Mouse (Mus musculus) forelimb bud, embryonic 11.5 days (tissue): Measurements from ENCODE around the gene Slc16a13.
A peak's percentile ranks its signal among the peaks of the same experiment; 100 is the strongest.

Source experiments
- DNase-seq: peaks from one replicate; pipeline ENCODE4 v3.0.0-alpha.2; 2012; ENCODE audit warnings: low read depth, low spot score

Gene Slc16a13

GRCm38 (mm10) chr11:70220731-70221602 is at the start of gene Slc16a13:
TSS of gene Slc16a13 (minus strand) at chr11:70221064.
- peak; percentile 95 for DNase-seq

- DNase-seq: no peak
These were observed 45.5 kb upstream of the Slc16a13 start for GRCm38 (mm10) chr11:70266405-70266804.

- no peak for DNase-seq
These were observed 45.0 kb upstream of the Slc16a13 start for GRCm38 (mm10) chr11:70265819-70266218.

GRCm38 (mm10) chr11:70265252-70265651 is 44.4 kb upstream of the Slc16a13 start:
- DNase-seq: no peak

GRCm38 (mm10) chr11:70259035-70259434 is 38.2 kb upstream of the Slc16a13 start:
- DNase-seq: no peak

- DNase-seq: peak; percentile 19
These were observed 34.2 kb upstream of the Slc16a13 start, which contains the start of gene Alox12 for GRCm38 (mm10) chr11:70254931-70255531. TSS of gene Alox12 (minus strand) at chr11:70255353.

GRCm38 (mm10) chr11:70254337-70254736 is 33.5 kb upstream of the Slc16a13 start:
- DNase-seq: no peak

GRCm38 (mm10) chr11:70251853-70252252 is 31.0 kb upstream of the Slc16a13 start:
- no peak for DNase-seq

GRCm38 (mm10) chr11:70250150-70250549 is 29.3 kb upstream of the Slc16a13 start:
- DNase-seq: no peak

GRCm38 (mm10) chr11:70247136-70247845 is 26.4 kb upstream of the Slc16a13 start:
- peak; percentile 72 for DNase-seq

GRCm38 (mm10) chr11:70242591-70242990 is 21.7 kb upstream of the Slc16a13 start:
- DNase-seq: no peak

- DNase-seq: peak; percentile 87
These were observed 18.8 kb upstream of the Slc16a13 start, which contains the start of the genes Gm21988 and Rnasek for GRCm38 (mm10) chr11:70239541-70240279. TSS of gene Gm21988 (minus strand) at chr11:70239830. TSS of gene Rnasek (minus strand) at chr11:70239842.

GRCm38 (mm10) chr11:70238591-70239440 is 18.0 kb upstream of the Slc16a13 start:
- DNase-seq: no peak

- DNase-seq: peak; percentile 95
These were observed 16.7 kb upstream of the Slc16a13 start, which contains the start of gene 0610010K14Rik for GRCm38 (mm10) chr11:70237457-70238167. TSS of gene 0610010K14Rik (minus strand) at chr11:70237914.

- no peak for DNase-seq
These were observed 15.9 kb upstream of the Slc16a13 start for GRCm38 (mm10) chr11:70236717-70237116.

GRCm38 (mm10) chr11:70235254-70235900 is 14.5 kb upstream of the Slc16a13 start:
- no peak for DNase-seq

- DNase-seq: no peak
These were observed 13.6 kb upstream of the Slc16a13 start for GRCm38 (mm10) chr11:70234497-70234896.

GRCm38 (mm10) chr11:70234037-70234436 is 13.2 kb upstream of the Slc16a13 start:
- DNase-seq: no peak

- DNase-seq: no peak
These were observed 12.2 kb upstream of the Slc16a13 start for GRCm38 (mm10) chr11:70233016-70233415.
